Mouse (Mus musculus) neural tube, embryonic 13.5 days (tissue): ENCODE data around the gene Brca1. TPM values are rescaled to one million over a fixed set of nuclear protein-coding genes. Genes with fewer than 3 reads are reported as not detected.

Experiments used
- ATAC-seq: fragments of 200-750 bp; cut with Nextera tagmentation; 2 replicates; pipeline ENCODE4 v1.8.0; 2017; ENCODE audit warnings: low read depth, mild to moderate bottlenecking, moderate TSS enrichment, moderate library complexity
- H3K27ac ChIP-seq: fragments of 300-500 bp; sonication (generic); replicated peaks from 2 replicates; pipeline ENCODE4 v1.5.1; 2015; ENCODE audit warnings: moderate library complexity, mild to moderate bottlenecking, inconsistent platforms
- H3K27me3 ChIP-seq: fragments of 300-500 bp; sonication (generic); 2 replicates; pipeline ENCODE4 v1.6.1; 2015; ENCODE audit warnings: mild to moderate bottlenecking, inconsistent platforms
- H3K36me3 ChIP-seq: fragments of 300-500 bp; sonication (generic); 2 replicates; pipeline ENCODE4 v1.6.1; 2015; ENCODE audit warnings: mild to moderate bottlenecking, inconsistent platforms
- H3K4me1 ChIP-seq: fragments of 300-500 bp; sonication (generic); replicated peaks from 2 replicates; pipeline ENCODE4 v1.6.1; 2015; ENCODE audit warnings: inconsistent platforms
- H3K4me2 ChIP-seq: fragments of 300-500 bp; sonication (generic); 2 replicates; pipeline ENCODE4 v1.6.1; 2015; ENCODE audit warnings: inconsistent platforms, mild to moderate bottlenecking, moderate library complexity
- H3K4me3 ChIP-seq: fragments of 300-500 bp; sonication (generic); 2 replicates; pipeline ENCODE4 v1.5.1; 2015; ENCODE audit warnings: mild to moderate bottlenecking, inconsistent platforms
- H3K9ac ChIP-seq: fragments of 300-500 bp; sonication (generic); 2 replicates; pipeline ENCODE4 v1.6.1; 2015; ENCODE audit warnings: moderate library complexity, mild to moderate bottlenecking, inconsistent platforms
- H3K9me3 ChIP-seq: fragments of 300-500 bp; sonication (generic); 2 replicates; pipeline ENCODE4 v1.6.1; 2016; ENCODE audit warnings: inconsistent platforms
- WGBS: fragments of 180-500 bp; shearing (Covaris S2); methylation state at CpG from one replicate; pipeline ENCODE4 v1.1.7; 2015; 5-methylcytosine and 5-hydroxymethylcytosine counted together
- polyA plus RNA-seq: library from polyadenylated mRNA; unstranded; fragments of >200 nt; fragmentation: Nextera tagmentation; extraction: Ambion mirVana; gene quantifications from 2 replicates; pipeline ENCODE4 v1.2.1, GENCODE M21; 2015

Brca1 gene
- polyA plus RNA-seq, 1 experiment from 2014 or later = 3.0 TPM

- Histone ChIP-seq H3K27me3 (no peaks in the 10 kb centered on the region), H3K4me3 (no peak overlapping the region), H3K36me3 (peaks cover 99% of the 10 kb centered on the region), H3K4me1 (no peaks in the 10 kb centered on the region), H3K27ac (no peak overlapping the region), H3K9me3 (no peaks in the 10 kb centered on the region), H3K9ac (no peak overlapping the region), H3K4me2 (no peak overlapping the region)
- no peak for ATAC-seq
- WGBS = 81% methylated on average over 6 of the region's 6 CpGs
Measured at GRCm38 (mm10) chr11:101576116-101576515, 24.4 kb upstream of the Brca1 start.

DNA sequence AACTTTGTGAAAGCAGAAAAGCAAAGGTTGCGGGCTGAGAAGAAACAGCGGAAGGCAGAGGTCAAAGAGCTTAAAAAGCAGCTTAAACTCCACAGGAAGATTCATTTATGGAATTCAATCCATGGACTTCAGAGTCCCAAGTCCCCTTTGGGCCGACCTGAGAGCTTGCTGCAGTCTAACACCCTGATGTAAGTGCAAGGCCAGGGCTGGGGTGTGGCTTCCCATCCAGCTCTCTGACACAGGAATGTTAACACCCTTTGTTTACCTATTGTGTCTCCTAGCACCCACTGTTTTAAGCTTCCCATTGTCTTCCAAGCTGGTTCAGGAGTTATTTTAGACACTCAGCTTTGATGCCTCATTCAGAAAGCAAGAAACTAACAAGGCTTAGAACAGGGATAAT is 16.7 kb upstream of the Brca1 start:
- no peaks in the 10 kb centered on the region for H3K27me3 ChIP-seq
- no peak overlapping the region for H3K4me2 ChIP-seq
- ATAC-seq = no peak
- H3K9me3 ChIP-seq = no peaks in the 10 kb centered on the region
- H3K4me3 ChIP-seq = no peak overlapping the region
- H3K9ac ChIP-seq = no peak overlapping the region
- H3K27ac ChIP-seq = no peak overlapping the region
- no peaks in the 10 kb centered on the region for H3K4me1 ChIP-seq
- H3K36me3 ChIP-seq = peaks cover 95% of the 10 kb centered on the region
- 88% methylated on average over 3 of the region's 3 CpGs for WGBS

DNA sequence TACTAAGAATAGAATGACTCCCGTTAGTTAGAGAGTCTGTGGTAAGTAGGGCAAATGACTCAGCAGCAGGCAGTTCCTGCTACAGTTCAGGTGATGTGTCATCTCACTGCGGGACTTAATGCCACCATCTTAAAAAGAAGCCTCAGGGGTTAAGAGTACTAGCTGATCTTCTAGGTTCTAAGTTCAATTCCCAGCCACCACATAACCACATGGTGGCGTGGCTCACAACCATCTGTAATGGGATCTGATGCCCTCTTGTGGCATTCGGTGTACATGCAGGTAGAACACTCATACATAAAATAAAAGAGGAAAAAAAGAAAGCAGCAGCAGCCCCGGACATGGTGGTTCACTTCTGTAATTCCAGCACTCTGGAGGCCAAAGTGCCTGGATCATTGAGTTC is 10.6 kb upstream of the Brca1 start:
- Histone ChIP-seq H3K4me2 (no peak overlapping the region), H3K27me3 (no peaks in the 10 kb centered on the region), H3K27ac (no peak overlapping the region), H3K9ac (no peak overlapping the region), H3K4me3 (no peak overlapping the region), H3K4me1 (no peaks in the 10 kb centered on the region), H3K9me3 (no peaks in the 10 kb centered on the region), H3K36me3 (peaks cover 93% of the 10 kb centered on the region)
- WGBS = 38% methylated on average over 5 of the region's 5 CpGs
- no peak for ATAC-seq

GRCm38 (mm10) chr11:101556954-101557353 is 5.2 kb upstream of the Brca1 start:
- ATAC-seq = no peak
- Histone ChIP-seq H3K9ac (no peak overlapping the region), H3K27ac (no peak overlapping the region), H3K4me2 (no peak overlapping the region), H3K4me3 (no peak overlapping the region), H3K4me1 (peaks cover 33% of the 10 kb centered on the region), H3K36me3 (peaks cover 58% of the 10 kb centered on the region), H3K9me3 (no peaks in the 10 kb centered on the region), H3K27me3 (no peaks in the 10 kb centered on the region)
- 74% methylated on average over 2 of the region's 2 CpGs for WGBS

DNA sequence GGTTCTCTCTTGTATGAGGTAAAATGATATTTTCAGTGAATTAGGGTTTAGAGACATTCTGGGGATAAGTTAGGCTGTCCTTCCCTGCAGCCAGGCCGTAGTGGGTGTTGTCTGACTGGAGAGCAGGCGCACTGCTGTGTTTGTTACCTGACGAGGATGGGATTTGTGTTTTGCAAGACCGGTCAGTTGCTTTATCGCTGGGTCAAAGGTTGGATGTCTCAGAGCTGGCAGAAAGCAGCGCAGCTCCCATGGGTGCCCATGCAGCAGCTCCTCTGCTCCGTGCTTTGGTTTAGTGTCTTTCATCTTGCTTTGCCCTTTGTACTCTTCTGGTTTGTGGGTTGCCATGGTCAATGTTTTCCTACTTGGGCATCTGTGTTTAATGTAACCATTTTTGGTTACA is 4.8 kb upstream of the Brca1 start:
- H3K4me2 ChIP-seq = no peak overlapping the region
- no peak for ATAC-seq
- H3K27me3 ChIP-seq = no peaks in the 10 kb centered on the region
- H3K9me3 ChIP-seq = no peaks in the 10 kb centered on the region
- 90% methylated on average over 7 of the region's 7 CpGs for WGBS
- peaks cover 33% of the 10 kb centered on the region for H3K4me1 ChIP-seq
- H3K36me3 ChIP-seq = peaks cover 54% of the 10 kb centered on the region
- no peak overlapping the region for H3K27ac ChIP-seq
- H3K4me3 ChIP-seq = no peak overlapping the region
- H3K9ac ChIP-seq = no peak overlapping the region

DNA sequence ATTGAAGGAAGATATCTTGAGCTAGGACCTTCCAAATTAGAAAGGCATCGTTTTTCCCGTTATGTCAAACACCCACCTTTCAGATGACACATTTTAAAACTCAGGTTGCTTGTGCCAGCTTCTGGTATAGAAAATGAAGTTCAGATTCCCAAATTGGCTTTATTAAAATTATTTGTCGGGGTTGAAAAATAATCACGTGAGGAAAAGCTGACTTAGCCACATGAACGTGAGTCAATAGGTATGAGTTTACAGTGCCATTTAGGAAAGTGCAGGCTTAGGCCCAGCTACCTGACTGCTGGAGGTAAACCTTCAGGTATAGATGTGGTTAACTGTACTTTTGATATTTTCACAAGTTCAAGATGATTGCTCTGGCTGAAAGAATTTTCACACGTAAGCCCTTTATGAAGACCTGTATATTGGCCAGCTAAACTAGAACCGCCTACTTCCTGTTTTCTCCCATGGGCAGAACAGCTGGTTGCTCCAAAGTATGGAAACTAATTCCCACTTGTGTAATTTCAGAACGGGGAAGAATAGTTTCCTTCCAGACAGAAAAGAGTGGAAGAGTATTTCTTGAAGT is 1.7 kb upstream of the Brca1 start:
- whole genome bisulfite sequencing = 25% methylated on average over 8 of the region's 8 CpGs
- H3K4me1 ChIP-seq = peaks cover 45% of the 10 kb centered on the region
- ATAC-seq = no peak
- no peaks in the 10 kb centered on the region for H3K27me3 ChIP-seq
- peak overlapping the region; percentile 97 for H3K27ac ChIP-seq
- peak overlapping the region; percentile 87 for H3K9ac ChIP-seq
- peak overlapping the region; percentile 86 for H3K4me2 ChIP-seq
- H3K9me3 ChIP-seq = no peaks in the 10 kb centered on the region
- peak overlapping the region; percentile 82 for H3K4me3 ChIP-seq
- peaks cover 24% of the 10 kb centered on the region for H3K36me3 ChIP-seq

DNA sequence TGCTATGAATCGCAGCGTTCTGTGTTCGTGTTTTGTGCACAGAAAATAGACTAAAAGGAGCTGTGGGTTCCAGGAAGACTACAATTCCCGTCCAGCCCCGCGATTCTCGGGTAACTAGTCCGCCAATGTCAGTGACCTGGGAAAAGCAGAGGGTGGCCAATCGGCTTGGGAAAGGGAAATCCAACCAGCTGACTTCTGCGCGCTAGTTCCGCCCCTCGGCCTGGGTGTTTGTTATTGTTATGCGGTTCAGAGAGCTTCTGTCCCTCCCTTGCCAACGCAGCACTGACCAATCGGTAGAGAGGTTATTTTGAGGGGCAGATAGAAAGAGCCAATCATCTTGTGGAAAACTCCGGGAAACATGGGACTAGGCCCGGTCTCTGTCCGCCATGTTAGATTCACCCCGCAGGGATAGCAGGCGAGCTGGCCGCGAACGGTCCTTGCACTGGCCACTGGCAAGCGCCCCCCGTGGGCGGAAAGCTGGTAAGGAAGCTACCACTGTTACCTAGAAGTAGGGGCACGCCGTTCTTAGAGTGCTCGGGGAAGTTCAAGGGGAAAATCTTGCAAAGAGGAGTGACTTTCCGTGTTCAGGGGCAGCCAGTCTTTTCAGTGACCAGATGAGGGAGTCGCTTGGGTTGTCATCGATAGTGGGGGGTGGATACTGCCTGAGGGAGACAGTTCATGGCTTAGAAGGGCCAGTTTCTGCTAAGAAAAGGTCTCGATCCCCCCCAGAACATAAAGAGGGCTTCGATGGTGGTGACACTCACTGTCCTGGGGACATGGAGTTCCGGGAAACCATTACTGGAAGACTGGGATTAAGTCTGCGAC is 933 bp upstream of the Brca1 start:
- no peaks in the 10 kb centered on the region for H3K9me3 ChIP-seq
- peak overlapping the region; percentile 82 for H3K4me3 ChIP-seq
- ATAC-seq = peak; percentile 99
- H3K4me2 ChIP-seq = peak overlapping the region; percentile 86
- peaks cover 45% of the 10 kb centered on the region for H3K4me1 ChIP-seq
- H3K36me3 ChIP-seq = peaks cover 17% of the 10 kb centered on the region
- H3K9ac ChIP-seq = peak overlapping the region; percentile 87
- WGBS = under 1% methylated on average over 37 of the region's 37 CpGs
- no peaks in the 10 kb centered on the region for H3K27me3 ChIP-seq
- H3K27ac ChIP-seq = peak overlapping the region; percentile 97

GRCm38 (mm10) chr11:101548526-101548925 is 3.2 kb downstream of the Brca1 start:
- Histone ChIP-seq H3K9ac (no peak overlapping the region), H3K9me3 (no peaks in the 10 kb centered on the region), H3K36me3 (no peaks in the 10 kb centered on the region), H3K27ac (no peak overlapping the region), H3K4me1 (peaks cover 14% of the 10 kb centered on the region), H3K4me3 (no peak overlapping the region), H3K27me3 (no peaks in the 10 kb centered on the region), H3K4me2 (no peak overlapping the region)
- ATAC-seq = no peak

- Histone ChIP-seq H3K4me3 (no peak overlapping the region), H3K27ac (no peak overlapping the region), H3K9ac (no peak overlapping the region), H3K4me1 (no peaks in the 10 kb centered on the region), H3K9me3 (no peaks in the 10 kb centered on the region), H3K27me3 (no peaks in the 10 kb centered on the region), H3K36me3 (no peaks in the 10 kb centered on the region), H3K4me2 (no peak overlapping the region)
- ATAC-seq = no peak
- WGBS = 74% methylated on average over 1 of the region's 1 CpGs
Measured at GRCm38 (mm10) chr11:101544132-101544531, 7.6 kb downstream of the Brca1 start.

- Histone ChIP-seq H3K4me3 (no peak overlapping the region), H3K36me3 (no peaks in the 10 kb centered on the region), H3K9ac (no peak overlapping the region), H3K27me3 (no peaks in the 10 kb centered on the region), H3K9me3 (no peaks in the 10 kb centered on the region), H3K4me2 (no peak overlapping the region), H3K27ac (no peak overlapping the region), H3K4me1 (no peaks in the 10 kb centered on the region)
- no peak for ATAC-seq
- WGBS = 86% methylated on average over 9 of the region's 9 CpGs
Measured at GRCm38 (mm10) chr11:101543533-101543932, 8.2 kb downstream of the Brca1 start.

- Histone ChIP-seq H3K27me3 (no peaks in the 10 kb centered on the region), H3K36me3 (0 out of 2 replicates have a peak, but pooled peaks cover 10% of the 10 kb centered on the region), H3K4me3 (no peak overlapping the region), H3K9me3 (no peaks in the 10 kb centered on the region), H3K4me2 (no peak overlapping the region), H3K27ac (0 out of 2 replicates have a peak overlapping the region, but pooled peaks have one; percentile 7), H3K9ac (no peak overlapping the region), H3K4me1 (no peaks in the 10 kb centered on the region)
- WGBS = 78% methylated on average over 4 of the region's 4 CpGs
- ATAC-seq = no peak
Measured at GRCm38 (mm10) chr11:101526686-101527085, 25.1 kb downstream of the Brca1 start.

DNA sequence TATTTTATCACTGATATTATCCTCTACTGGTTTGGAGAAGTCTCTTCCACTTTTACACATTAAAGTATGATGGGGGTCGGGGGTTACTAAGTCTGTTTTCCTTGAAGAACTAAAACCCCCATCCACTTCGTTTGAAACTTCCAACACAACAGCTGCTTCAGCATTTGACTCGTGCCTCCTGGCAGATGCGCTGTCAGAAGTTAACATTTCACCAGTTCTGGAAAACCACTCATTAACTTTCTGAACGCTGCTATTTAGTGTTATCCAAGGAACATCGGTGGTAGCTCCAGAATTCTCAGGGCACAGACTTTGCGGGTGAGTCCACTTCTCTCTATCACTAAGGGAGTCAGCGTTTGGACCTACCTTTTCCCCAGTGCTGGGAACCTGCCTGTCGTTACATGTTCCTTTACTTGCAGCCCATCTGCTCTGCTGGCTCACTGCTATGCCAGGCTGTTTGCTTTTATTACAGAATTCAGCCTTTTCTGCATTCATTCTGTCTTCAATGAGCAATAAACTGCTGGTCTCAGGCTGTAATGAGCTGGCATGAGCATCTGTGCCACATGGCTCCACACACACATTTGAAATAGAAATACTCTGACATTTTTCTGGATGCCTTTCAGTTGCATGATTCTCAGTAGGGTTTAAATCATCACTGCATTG is 25.7 kb downstream of the Brca1 start:
- Histone ChIP-seq H3K27ac (no peak overlapping the region; the same call in 1 of the 2 replicates), H3K9me3 (no peaks in the 10 kb centered on the region), H3K4me2 (no peak overlapping the region), H3K4me1 (no peaks in the 10 kb centered on the region), H3K36me3 (0 out of 2 replicates have a peak, but pooled peaks cover 10% of the 10 kb centered on the region), H3K27me3 (no peaks in the 10 kb centered on the region), H3K9ac (no peak overlapping the region), H3K4me3 (no peak overlapping the region)
- ATAC-seq = no peak
- WGBS = 83% methylated on average over 9 of the region's 9 CpGs
